Mouse (Mus musculus) kidney, embryonic 16.5 days (tissue): ENCODE data around the gene Cage1. TPM values are rescaled to one million over a fixed set of nuclear protein-coding genes. Genes with fewer than 3 reads are reported as not detected.

ENCODE experiments used
- ATAC-seq: fragments of 200-750 bp; cut with Nextera tagmentation; 2 replicates; pipeline ENCODE4 v1.8.0; 2017; ENCODE audit warnings: moderate TSS enrichment; ENCODE audit not compliant: low FRiP score, low TSS enrichment
- H3K27ac ChIP-seq: fragments of 300-500 bp; sonication (generic); 2 replicates; pipeline ENCODE4 v1.5.1; 2014; ENCODE audit warnings: low read length
- H3K27me3 ChIP-seq: fragments of 300-500 bp; sonication (generic); 2 replicates; pipeline ENCODE4 v1.6.1; 2014; ENCODE audit warnings: low read length, control low read depth, mixed read lengths; ENCODE audit not compliant: insufficient read depth
- H3K36me3 ChIP-seq: fragments of 300-500 bp; sonication (generic); 2 replicates; pipeline ENCODE4 v1.6.1; 2014; ENCODE audit warnings: low read length, control low read depth, mixed read lengths; ENCODE audit not compliant: insufficient read depth
- H3K4me1 ChIP-seq: fragments of 300-500 bp; sonication (generic); 2 replicates; pipeline ENCODE4 v1.6.1; 2014; ENCODE audit warnings: low read length, control low read depth, mixed read lengths; ENCODE audit not compliant: insufficient read depth
- H3K4me2 ChIP-seq: fragments of 300-500 bp; sonication (generic); replicated peaks from 2 replicates; pipeline ENCODE4 v1.6.1; 2014; ENCODE audit warnings: low read depth, low read length
- H3K4me3 ChIP-seq: fragments of 300-500 bp; sonication (generic); 2 replicates; pipeline ENCODE4 v1.5.1; 2014; ENCODE audit warnings: mild to moderate bottlenecking, low read length
- H3K9ac ChIP-seq: fragments of 300-500 bp; sonication (generic); replicated peaks from 2 replicates; pipeline ENCODE4 v1.6.1; 2014; ENCODE audit warnings: low read length
- H3K9me3 ChIP-seq: fragments of 300-500 bp; sonication (generic); 2 replicates; pipeline ENCODE4 v1.6.1; 2016; ENCODE audit warnings: low read length, control low read depth
- WGBS: fragments of 180-500 bp; shearing (Covaris S2); extraction: QIAGEN DNeasy Blood & Tissue Kit; methylation state at CpG from one replicate; pipeline ENCODE4 v1.1.7; 2014; 5-methylcytosine and 5-hydroxymethylcytosine counted together
- polyA plus RNA-seq: library from polyadenylated mRNA; unstranded; fragments of >200 nt; fragmentation: Nextera tagmentation; extraction: Ambion mirVana; gene quantifications from 2 replicates; pipeline ENCODE4 v1.2.1, GENCODE M21; 2015

Gene Cage1
- polyA plus RNA-seq, 1 experiment from 2014 or later, result 1.4 TPM

DNA sequence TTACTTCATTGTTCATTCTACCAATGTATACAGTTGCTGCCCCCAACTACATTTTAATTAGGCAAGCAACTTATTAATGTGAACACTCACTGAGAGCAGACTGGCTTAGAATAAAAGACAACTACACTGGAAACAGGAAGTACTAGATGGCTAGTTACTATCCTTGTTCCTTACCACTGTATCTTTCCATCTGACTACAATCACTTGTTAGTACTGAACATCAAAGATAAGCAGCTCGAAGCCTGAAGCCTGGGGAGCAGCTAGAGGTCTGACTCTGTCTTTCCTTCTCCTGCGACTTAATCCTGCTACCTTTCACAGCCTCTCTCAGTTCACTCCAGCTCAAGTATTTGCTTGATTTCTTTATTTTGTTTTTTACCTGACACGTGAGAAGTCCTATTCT lies 18.1 kb downstream of the Cage1 start:
- WGBS, result 68% methylated on average over 3 of the region's 3 CpGs
- no peak for ATAC-seq

DNA sequence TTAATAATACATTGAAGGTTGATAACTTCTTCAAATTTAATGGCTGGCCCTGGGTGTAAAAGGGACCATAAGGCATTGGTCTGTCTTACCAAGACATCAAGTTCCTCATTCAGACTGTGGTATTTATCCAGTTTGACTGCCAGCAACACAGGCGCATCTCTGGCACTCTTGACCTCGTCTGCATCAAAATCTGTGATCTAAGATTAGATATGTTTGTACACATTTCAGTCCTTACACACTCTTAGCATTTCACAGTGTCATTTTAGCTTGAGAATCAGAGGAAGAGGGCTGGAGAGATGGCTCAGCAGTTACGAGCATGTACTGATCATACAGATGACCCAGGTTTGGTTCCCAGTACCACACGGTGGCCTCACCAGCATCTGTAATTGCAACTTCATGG lies 21.3 kb downstream of the Cage1 start:
- Histone ChIP-seq H3K4me3 (no peak overlapping the region), H3K27me3 (no peaks in the 10 kb centered on the region), H3K27ac (no peak overlapping the region), H3K4me2 (no peak overlapping the region), H3K4me1 (no peaks in the 10 kb centered on the region), H3K9ac (no peak overlapping the region), H3K36me3 (no peaks in the 10 kb centered on the region), H3K9me3 (peaks cover 5% of the 10 kb centered on the region; the same call in 1 of the 2 replicates)
- 93% methylated on average over 4 of the region's 4 CpGs for WGBS
- ATAC-seq, result no peak

More for the DNA sequence above, 18.1 kb downstream of the Cage1 start:
- Histone ChIP-seq H3K4me3 (no peak overlapping the region), H3K27me3 (no peaks in the 10 kb centered on the region), H3K36me3 (no peaks in the 10 kb centered on the region), H3K4me1 (no peaks in the 10 kb centered on the region), H3K9ac (no peak overlapping the region), H3K9me3 (peaks cover 5% of the 10 kb centered on the region; the same call in 1 of the 2 replicates), H3K27ac (no peak overlapping the region), H3K4me2 (no peak overlapping the region)

DNA sequence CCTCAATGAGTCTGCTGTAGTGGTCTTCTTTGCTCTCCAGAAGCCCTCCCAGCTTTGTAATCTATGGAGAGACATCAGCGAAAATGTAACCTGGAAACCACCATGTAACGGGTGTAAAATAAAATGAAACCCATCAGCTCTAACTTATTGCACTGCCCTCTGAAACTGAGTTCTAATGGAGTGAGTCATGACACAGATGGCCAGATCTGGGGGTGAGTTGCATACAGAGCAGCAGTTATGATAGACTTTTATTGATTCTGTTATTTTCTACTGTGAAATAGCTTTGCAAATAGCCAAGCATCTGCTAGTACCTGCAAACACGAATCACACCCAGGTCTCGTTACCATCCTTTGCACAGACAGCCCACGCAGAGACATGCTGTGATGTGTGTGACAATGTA lies 24.4 kb downstream of the Cage1 start:
- no peak overlapping the region for H3K9ac ChIP-seq
- H3K9me3 ChIP-seq, result no peaks in the 10 kb centered on the region
- H3K4me2 ChIP-seq, result no peak overlapping the region
- 83% methylated on average over 5 of the region's 5 CpGs for WGBS
- H3K4me1 ChIP-seq, result no peaks in the 10 kb centered on the region
- no peak overlapping the region for H3K27ac ChIP-seq
- H3K4me3 ChIP-seq, result no peak overlapping the region
- H3K36me3 ChIP-seq, result no peaks in the 10 kb centered on the region
- no peak for ATAC-seq
- H3K27me3 ChIP-seq, result no peaks in the 10 kb centered on the region

DNA sequence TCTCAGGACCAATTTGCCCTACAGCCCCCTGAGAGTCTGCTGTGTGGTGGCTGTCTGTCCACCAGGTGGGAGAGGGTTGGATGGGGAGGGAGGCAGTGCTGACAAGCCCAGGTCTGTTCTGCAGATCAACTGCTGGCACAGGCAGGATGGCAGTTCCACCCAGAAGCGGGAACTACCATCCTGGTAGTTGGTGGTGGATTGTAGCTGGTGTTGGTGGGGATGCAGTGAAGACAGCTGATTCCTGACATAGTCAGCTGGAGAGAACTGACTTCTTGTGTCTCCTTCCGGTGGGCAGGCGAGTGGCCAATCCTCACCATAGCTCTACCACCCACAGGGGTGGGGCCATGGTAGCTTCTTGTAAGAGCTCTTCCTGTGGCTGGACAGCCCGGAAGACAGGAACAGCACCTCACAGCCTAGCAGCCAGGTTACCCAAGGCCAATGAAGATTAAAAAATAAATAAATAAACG lies 26.4 kb downstream of the Cage1 start:
- no peaks in the 10 kb centered on the region for H3K36me3 ChIP-seq
- H3K9me3 ChIP-seq, result no peaks in the 10 kb centered on the region
- no peak for ATAC-seq
- no peaks in the 10 kb centered on the region for H3K4me1 ChIP-seq
- H3K27me3 ChIP-seq, result no peaks in the 10 kb centered on the region
- H3K4me3 ChIP-seq, result no peak overlapping the region
- H3K27ac ChIP-seq, result no peak overlapping the region
- no peak overlapping the region for H3K9ac ChIP-seq
- no peak overlapping the region for H3K4me2 ChIP-seq
- WGBS, result 76% methylated on average over 5 of the region's 5 CpGs

GRCm38 (mm10) chr13:38009721-38010408 lies 27.0 kb downstream of the Cage1 start:
- no peaks in the 10 kb centered on the region for H3K4me1 ChIP-seq
- ATAC-seq, result no peak
- 78% methylated on average over 5 of the region's 5 CpGs for WGBS
- H3K9ac ChIP-seq, result no peak overlapping the region
- H3K9me3 ChIP-seq, result no peaks in the 10 kb centered on the region
- H3K36me3 ChIP-seq, result no peaks in the 10 kb centered on the region
- no peak overlapping the region for H3K27ac ChIP-seq
- no peak overlapping the region for H3K4me2 ChIP-seq
- H3K27me3 ChIP-seq, result no peaks in the 10 kb centered on the region
- H3K4me3 ChIP-seq, result no peak overlapping the region

DNA sequence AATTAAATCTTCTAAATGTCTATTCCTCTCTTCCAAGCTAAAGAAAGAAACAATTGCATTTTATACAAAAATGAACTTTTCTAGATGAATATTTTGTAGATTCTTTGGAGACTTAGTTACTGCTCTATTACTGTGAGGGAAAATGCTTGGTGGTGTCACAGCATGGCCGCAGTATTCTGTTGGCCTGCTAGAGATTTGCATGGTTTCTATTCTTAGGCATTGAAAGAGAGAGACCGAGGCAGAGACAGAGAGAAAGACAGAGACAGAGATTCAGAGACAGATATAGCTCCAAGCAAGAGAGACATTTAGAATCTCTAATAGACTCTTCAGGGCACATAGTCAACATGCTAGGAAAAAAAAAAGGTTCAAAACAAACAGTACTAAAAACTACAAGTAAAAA lies 28.9 kb downstream of the Cage1 start:
- Histone ChIP-seq H3K9ac (no peak overlapping the region), H3K4me2 (no peak overlapping the region), H3K27ac (no peak overlapping the region), H3K27me3 (no peaks in the 10 kb centered on the region), H3K4me3 (no peak overlapping the region), H3K36me3 (no peaks in the 10 kb centered on the region), H3K9me3 (no peaks in the 10 kb centered on the region), H3K4me1 (no peaks in the 10 kb centered on the region)
- 90% methylated on average over 2 of the region's 2 CpGs for WGBS
- ATAC-seq, result no peak

DNA sequence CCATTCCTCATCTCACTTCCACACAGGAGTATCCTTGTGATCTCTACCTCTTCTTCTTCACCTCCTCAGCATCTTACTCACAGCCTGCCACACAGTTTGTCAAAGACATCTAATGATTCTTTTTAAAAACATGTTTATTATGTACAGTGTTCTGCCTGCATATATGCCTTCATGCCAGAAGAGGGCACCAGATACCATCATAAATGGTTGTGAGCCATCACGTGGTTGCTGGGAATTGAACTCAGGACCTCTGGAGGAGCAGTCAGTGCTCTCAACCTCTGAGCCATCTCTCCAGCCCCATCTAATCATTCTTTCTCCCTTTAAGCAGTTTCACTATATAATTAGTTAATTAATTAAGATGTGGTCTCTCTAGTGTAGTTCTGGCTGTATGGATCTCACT lies 34.4 kb downstream of the Cage1 start:
- H3K4me1 ChIP-seq, result no peaks in the 10 kb centered on the region

GRCm38 (mm10) chr13:37999713-38000112 lies 37.2 kb downstream of the Cage1 start:
- no peak for ATAC-seq
- Histone ChIP-seq H3K4me1 (peaks cover under 1% of the 10 kb centered on the region; the same call in 1 of the 2 replicates), H3K36me3 (no peaks in the 10 kb centered on the region), H3K9me3 (peaks cover 4% of the 10 kb centered on the region; the same call in 1 of the 2 replicates), H3K4me2 (no peak overlapping the region), H3K27me3 (no peaks in the 10 kb centered on the region), H3K9ac (no peak overlapping the region), H3K27ac (no peak overlapping the region), H3K4me3 (no peak overlapping the region)
- 72% methylated on average over 3 of the region's 3 CpGs for WGBS

More for the DNA sequence above, 34.4 kb downstream of the Cage1 start:
- Histone ChIP-seq H3K4me2 (no peak overlapping the region), H3K36me3 (no peaks in the 10 kb centered on the region), H3K9me3 (peaks cover 4% of the 10 kb centered on the region; the same call in 1 of the 2 replicates), H3K4me3 (no peak overlapping the region), H3K9ac (no peak overlapping the region), H3K27me3 (no peaks in the 10 kb centered on the region), H3K27ac (no peak overlapping the region)
- WGBS, result 65% methylated on average over 1 of the region's 1 CpGs
- no peak for ATAC-seq

- 16% methylated on average over 7 of the region's 7 CpGs for WGBS
- Histone ChIP-seq H3K27ac (no peak overlapping the region), H3K9me3 (no peaks in the 10 kb centered on the region), H3K36me3 (peaks cover 19% of the 10 kb centered on the region), H3K27me3 (no peaks in the 10 kb centered on the region), H3K4me1 (peaks cover 14% of the 10 kb centered on the region), H3K4me3 (peak overlapping the region; percentile 96), H3K4me2 (peak overlapping the region; percentile 87), H3K9ac (peak overlapping the region; percentile 97)
- ATAC-seq, result peak; percentile 50
Observed at GRCm38 (mm10) chr13:37994405-37994749, 42.5 kb downstream of the Cage1 start.

DNA sequence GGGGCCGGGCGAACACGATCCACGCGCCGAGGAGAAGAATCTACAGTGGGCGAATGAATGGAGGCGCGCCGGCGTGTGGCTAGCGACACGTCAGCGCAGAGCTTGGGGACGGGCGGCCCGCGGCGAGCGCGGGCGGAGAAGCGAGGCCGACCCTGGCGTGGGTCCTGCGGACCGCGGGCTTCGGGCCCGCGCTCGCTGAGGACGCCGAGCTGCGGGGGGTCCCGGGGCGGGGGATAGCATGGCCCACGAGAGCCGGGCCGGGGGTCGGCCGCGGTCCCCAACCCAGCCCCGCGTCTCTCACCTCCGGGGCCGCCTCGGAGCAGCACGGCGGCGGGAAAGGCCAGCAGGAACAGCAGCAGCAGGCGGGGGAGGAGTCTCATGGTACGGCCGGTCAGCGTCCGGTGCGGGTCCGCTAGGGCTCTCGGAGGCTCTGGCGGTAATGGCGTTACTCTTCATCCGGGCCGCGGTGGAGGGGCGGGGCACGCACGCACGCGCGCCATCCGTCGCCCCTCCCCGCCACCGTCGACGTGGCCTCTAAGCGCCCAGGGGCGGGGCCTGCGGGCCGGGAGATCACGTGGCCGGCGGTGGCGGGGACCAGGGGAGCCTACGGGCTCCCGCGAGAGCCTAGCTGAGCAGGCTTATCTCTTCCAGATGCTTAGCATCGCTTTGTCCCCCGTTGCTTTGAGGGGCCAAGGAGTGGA lies 43.0 kb downstream of the Cage1 start, which contains the start of gene Ssr1:
Gene Ssr1, minus strand, starts transcription at position 514 of the 701 bp plus-strand sequence.
- no peaks in the 10 kb centered on the region for H3K9me3 ChIP-seq
- peaks cover 25% of the 10 kb centered on the region for H3K36me3 ChIP-seq
- H3K27me3 ChIP-seq, result no peaks in the 10 kb centered on the region
- peak; percentile 98 for ATAC-seq
- H3K9ac ChIP-seq, result peak within 1 kb of the TSS; percentile 97
- peak within 1 kb of the TSS; percentile 96 for H3K4me3 ChIP-seq
- under 1% methylated on average over 70 of the region's 89 CpGs for WGBS
- H3K4me2 ChIP-seq, result peak within 1 kb of the TSS; percentile 87
- peak within 1 kb of the TSS; percentile 92 for H3K27ac ChIP-seq
- peaks cover 14% of the 10 kb centered on the region for H3K4me1 ChIP-seq
